Mouse (Mus musculus): Measurements from ENCODE around the gene Ikzf1. TPM values are rescaled to one million over a fixed set of nuclear protein-coding genes. Genes with fewer than 3 reads are reported as not detected.
A peak's percentile ranks its signal among the peaks of the same experiment; 100 is the strongest.

The Ikzf1 gene
- total and polyA plus RNA-seq, 3 experiments = 1.8 to 3.7 (median 2.0) TPM

DNA sequence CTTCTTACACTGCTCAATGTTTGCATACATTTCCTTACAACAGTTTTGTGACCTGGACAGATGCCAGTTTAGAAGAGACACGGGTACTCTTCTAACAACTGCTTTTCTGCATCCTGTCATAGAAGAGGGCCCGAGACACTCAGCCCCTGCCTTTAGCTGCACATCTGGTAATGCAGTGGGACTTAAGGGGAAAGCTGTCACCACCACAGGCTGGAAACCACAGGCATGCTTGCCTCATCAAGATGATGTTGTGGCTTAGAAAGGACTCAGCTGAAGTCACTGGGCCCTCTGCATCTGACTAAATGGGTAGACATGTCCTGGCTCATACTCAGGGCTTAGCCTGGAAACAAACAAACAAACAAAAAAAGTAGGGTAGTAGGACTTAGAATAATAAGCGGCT lies 135.9 kb downstream of the Ikzf1 start:
- TF ChIP-seq EP300 (IDR thresholded peaks at IDR 0.05; ENCODE audit: insufficient read depth, low read depth, low read length) = no peak
- TF ChIP-seq POLR2A (IDR thresholded peaks at IDR 0.05; ENCODE audit: insufficient read depth, low read depth, low read length) = no peak
- TF ChIP-seq CTCF (IDR thresholded peaks at IDR 0.05) = no peak
- Histone ChIP-seq H3K36me3 (ENCODE audit: control insufficient read depth, insufficient read depth, low read length) (no peaks in the 10 kb centered on the region), H3K27ac (no peak overlapping the region; the same call in none of the 2 replicates), H3K79me2 (replicated peaks; ENCODE audit: control insufficient read depth, insufficient read depth, low read length) (no peaks in the 10 kb centered on the region), H3K4me3 (no peak overlapping the region), H3K27me3 (ENCODE audit: control insufficient read depth, insufficient read depth, low read length) (no peaks in the 10 kb centered on the region), H3K9ac (ENCODE audit: low read depth, low read length) (no peak overlapping the region), H3K4me1 (ENCODE audit: control insufficient read depth, insufficient read depth, low read length) (peaks cover 8% of the 10 kb centered on the region)
- 54% methylated on average over 3 of the region's 3 CpGs for WGBS
- intact Hi-C loops (cut with DNase I) = loop anchor here (1.0 to 10.0 kb wide), 8 partner anchors 24 to 737 kb away; partner anchors contain the start of gene Grb10
- no peak for DNase-seq

DNA sequence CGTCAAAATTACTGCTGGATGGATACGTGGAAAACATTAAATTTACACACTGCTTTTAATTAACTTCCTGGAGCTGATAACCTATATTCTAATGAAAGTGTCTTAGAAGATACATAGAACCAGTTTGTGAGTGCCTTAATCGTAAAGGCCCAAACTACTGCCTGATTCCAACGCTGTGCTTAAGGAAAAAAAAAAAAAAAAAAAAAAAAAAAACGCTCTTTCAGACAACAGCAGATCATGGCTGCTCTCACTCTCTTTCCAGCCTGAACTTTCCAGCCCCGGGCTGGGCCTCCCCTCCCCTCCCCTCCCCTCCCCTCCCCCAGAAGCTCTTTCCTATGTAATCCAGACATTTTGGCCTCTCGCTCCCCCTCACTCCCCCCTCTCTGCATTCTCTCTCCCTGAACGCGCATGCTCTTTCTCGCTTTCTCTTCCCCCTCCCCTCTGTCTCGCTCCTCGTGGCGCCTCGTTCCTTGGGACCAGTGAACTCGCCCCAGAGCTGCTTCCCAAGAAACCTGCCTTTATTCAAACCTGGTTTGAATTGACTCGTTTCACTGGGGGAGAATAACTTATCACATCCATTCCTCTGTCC lies 136.7 kb downstream of the Ikzf1 start:
- TF ChIP-seq CTCF (IDR thresholded peaks at IDR 0.05) (no peak), EP300 (IDR thresholded peaks at IDR 0.05; ENCODE audit: insufficient read depth, low read depth, low read length) (no peak), POLR2A (IDR thresholded peaks at IDR 0.05; ENCODE audit: insufficient read depth, low read depth, low read length) (no peak)
- Histone ChIP-seq H3K79me2 (replicated peaks; ENCODE audit: control insufficient read depth, insufficient read depth, low read length) (no peaks in the 10 kb centered on the region), H3K27ac (peak overlapping the region; percentile 28; the same call in 1 of the 2 replicates), H3K9ac (ENCODE audit: low read depth, low read length) (no peak overlapping the region), H3K27me3 (ENCODE audit: control insufficient read depth, insufficient read depth, low read length) (no peaks in the 10 kb centered on the region), H3K4me1 (ENCODE audit: control insufficient read depth, insufficient read depth, low read length) (peaks cover 8% of the 10 kb centered on the region), H3K36me3 (ENCODE audit: control insufficient read depth, insufficient read depth, low read length) (no peaks in the 10 kb centered on the region), H3K4me3 (no peak overlapping the region)
- intact Hi-C loops (cut with DNase I) = loop anchor here (2.0 to 10.0 kb wide), 7 partner anchors 23 to 736 kb away; partner anchors contain the start of gene Grb10
- WGBS = 34% methylated on average over 16 of the region's 16 CpGs
- DNase-seq = no peak

Other genes starting within 250 kb of the Ikzf1 start
- 1 to 10 TPM in 1 of 2 experiments, under 1 TPM in 1; 0.59 to 1.0 TPM for gene Spata48, start 222.9 kb upstream of the Ikzf1 start, total RNA-seq (2021)
- gene Spata48, start 222.9 kb upstream of the Ikzf1 start, polyA plus RNA-seq (2012; rRNA removed) = 0.20 and 1.1 TPM in 2 replicates
- under 1 TPM; 0.52 to 0.60 TPM for gene Zpbp, start 222.6 kb upstream of the Ikzf1 start, total RNA-seq (2021)
- 0.16 and 0.41 TPM in 2 replicates for gene Zpbp, start 222.6 kb upstream of the Ikzf1 start, polyA plus RNA-seq (2012; rRNA removed)
- not detected for gene 4930512M02Rik, start 57.2 kb upstream of the Ikzf1 start, total RNA-seq (2021)
- not detected in 2 replicates for gene 4930512M02Rik, start 57.2 kb upstream of the Ikzf1 start, polyA plus RNA-seq (2012; rRNA removed)
- gene Fignl1, start 124.0 kb downstream of the Ikzf1 start, total RNA-seq (2021) = under 1 TPM; 0.21 to 0.30 TPM
- 0.15 and 1.2 TPM in 2 replicates for gene Fignl1, start 124.0 kb downstream of the Ikzf1 start, polyA plus RNA-seq (2012; rRNA removed)
- 1 to 10 TPM in 1 of 2 experiments, under 1 TPM in 1; 0.91 to 1.3 TPM for gene Ddc, start 213.1 kb downstream of the Ikzf1 start, total RNA-seq (2021)
- gene Ddc, start 213.1 kb downstream of the Ikzf1 start, polyA plus RNA-seq (2012; rRNA removed) = 2.3 and 4.4 TPM in 2 replicates